Mouse (Mus musculus) kidney, adult 2 months (tissue): ENCODE data around the gene Zfp442. TPM values are rescaled to one million over a fixed set of nuclear protein-coding genes. Genes with fewer than 3 reads are reported as not detected.
"Not testable (repeated sequence)": the region's sequence is repeated elsewhere in the genome, so short reads cannot be mapped to it uniquely, and the experiment has no call there.

ENCODE experiments used
- DNase-seq: peaks from one replicate; pipeline ENCODE4 v3.0.0; 2021
- H3K27ac ChIP-seq: fragments of 200-500 bp; 2 replicates; pipeline ENCODE4 v1.5.1; 2012; ENCODE audit warnings: low read depth, low read length, control low read depth, inconsistent platforms; ENCODE audit not compliant: insufficient read depth
- H3K27me3 ChIP-seq: fragments of 200-500 bp; replicated peaks from 2 replicates; pipeline ENCODE4 v1.6.1; 2012; ENCODE audit warnings: mild to moderate bottlenecking, moderate library complexity, low read length, inconsistent platforms; ENCODE audit not compliant: control insufficient read depth, insufficient read depth
- H3K36me3 ChIP-seq: fragments of 200-500 bp; 2 replicates; pipeline ENCODE4 v1.6.1; 2012; ENCODE audit warnings: mild to moderate bottlenecking, moderate library complexity, low read length, inconsistent platforms; ENCODE audit not compliant: control insufficient read depth, insufficient read depth
- H3K4me1 ChIP-seq: fragments of 200-500 bp; 2 replicates; pipeline ENCODE4 v1.6.1; 2011; ENCODE audit warnings: low read length; ENCODE audit not compliant: control insufficient read depth, insufficient read depth
- H3K4me3 ChIP-seq: fragments of 200-500 bp; 2 replicates; pipeline ENCODE4 v1.5.1; 2011; ENCODE audit warnings: mild to moderate bottlenecking, low read depth, low read length, control low read depth; ENCODE audit not compliant: insufficient read depth
- CTCF ChIP-seq: fragments of 200-500 bp; conservative IDR thresholded peaks from 2 replicates; pipeline ENCODE4 v1.5.1; 2011; ENCODE audit warnings: low read depth, mild to moderate bottlenecking, control low read depth, low read length, moderate library complexity, mixed read lengths; ENCODE audit not compliant: insufficient read depth, insufficient read length
- POLR2A ChIP-seq: fragments of 200-500 bp; IDR thresholded peaks from one replicate; pipeline ENCODE4 v1.6.1; 2011; ENCODE audit warnings: low read depth, low read length, control low read depth
- WGBS: fragments of 180-500 bp; shearing (Covaris S2); methylation state at CpG from one replicate; pipeline ENCODE4 v1.1.7; 2018; 5-methylcytosine and 5-hydroxymethylcytosine counted together
- polyA plus RNA-seq: library from polyadenylated mRNA; depleted of rRNA; stranded (reverse); fragments of >200 nt; gene quantifications from 2 replicates; pipeline ENCODE4 v1.2.3, GENCODE M21; 2012; rRNA removed

Gene Zfp442
- polyA plus RNA-seq, 1 experiment, result 0.13 TPM

- no peak for TF ChIP-seq POLR2A
- no peak for TF ChIP-seq CTCF
- Histone ChIP-seq H3K27ac (peak overlapping the region; percentile 1; the same call in 1 of the 2 replicates), H3K27me3 (no peaks in the 10 kb centered on the region), H3K4me3 (peak overlapping the region; percentile 91), H3K36me3 (no peaks in the 10 kb centered on the region), H3K4me1 (no peaks in the 10 kb centered on the region; the same call in 1 of the 2 replicates)
- no peak for DNase-seq
- WGBS, result 3% methylated on average over 4 of the region's 4 CpGs
These were observed 88.4 kb downstream of the Zfp442 start for GRCm38 (mm10) chr2:150362878-150363229.

DNA sequence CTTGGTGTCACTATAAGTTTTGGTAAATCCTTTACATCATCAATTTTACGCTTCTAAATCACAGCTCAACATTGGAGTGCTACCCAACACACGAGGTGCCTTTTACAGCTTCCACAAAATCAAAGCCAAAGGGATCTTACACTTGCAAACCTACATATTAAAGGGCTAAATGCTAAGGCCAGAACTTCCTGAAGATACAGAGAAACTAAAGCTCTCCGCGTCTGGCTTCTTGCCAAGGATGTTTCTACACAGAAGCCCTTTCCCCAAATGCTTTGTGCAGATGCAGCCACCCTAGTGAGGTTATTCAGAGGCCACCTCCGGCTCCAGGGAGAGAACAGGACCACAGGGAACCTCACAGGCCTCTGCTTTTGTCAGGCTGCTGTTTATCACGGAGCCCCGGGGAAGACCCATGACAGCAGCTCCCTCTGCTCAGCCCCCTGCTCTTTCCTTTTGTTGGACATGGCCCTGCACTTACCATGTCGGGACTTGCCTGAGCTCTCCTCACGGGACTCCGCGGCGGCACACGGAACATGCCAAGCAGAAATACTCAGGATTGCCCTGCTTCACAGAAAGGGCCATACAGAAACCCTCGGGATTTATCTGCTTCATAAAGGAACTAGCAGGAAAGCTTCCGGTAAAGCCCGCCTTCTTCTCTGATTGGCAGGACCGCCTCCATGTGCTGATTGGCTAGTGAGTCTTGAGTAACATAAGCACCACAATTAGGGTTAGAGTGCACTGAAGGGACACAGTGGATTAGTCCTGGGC, 89.0 kb downstream of the Zfp442 start, which contains the start of gene 3300002I08Rik:
TSS of gene 3300002I08Rik (minus strand) at position 653 of the 765 bp plus-strand sequence.
- 4% methylated on average over 17 of the region's 17 CpGs for WGBS

More for the DNA sequence above, 89.0 kb downstream of the Zfp442 start, which contains the start of gene 3300002I08Rik:
- DNase-seq, result peak; percentile 97
- not testable (repeated sequence) for H3K36me3 ChIP-seq, H3K27me3 ChIP-seq, H3K4me1 ChIP-seq
- Histone ChIP-seq H3K27ac (peak within 1 kb of the TSS; percentile 21; the same call in 1 of the 2 replicates), H3K4me3 (peak within 1 kb of the TSS; percentile 91)

Other genes starting within 250 kb of the Zfp442 start
- gene Zfp937, start 233.4 kb downstream of the Zfp442 start, polyA plus RNA-seq, result 0.38 and 0.41 TPM in 2 replicates
- 0.16 TPM in 1 of 2 replicates, not detected in the other for gene Gm21994, start 195.9 kb downstream of the Zfp442 start, polyA plus RNA-seq
- not detected in 2 replicates for gene Gm14124, start 194.0 kb downstream of the Zfp442 start, polyA plus RNA-seq
- not detected in 2 replicates for gene Gm10130, start 127.8 kb downstream of the Zfp442 start, polyA plus RNA-seq
- gene 3300002I08Rik, start 88.7 kb downstream of the Zfp442 start, polyA plus RNA-seq, result 1.4 and 1.5 TPM in 2 replicates
- gene Zfp345, start 33.6 kb upstream of the Zfp442 start, polyA plus RNA-seq, result not detected in 2 replicates
- 0.22 and 1.3 TPM in 2 replicates for gene Cst7, start 118.9 kb upstream of the Zfp442 start, polyA plus RNA-seq
- gene Apmap, start 157.1 kb upstream of the Zfp442 start, polyA plus RNA-seq, result 172 and 181 TPM in 2 replicates
- 461 and 477 TPM in 2 replicates for gene Acss1, start 217.0 kb upstream of the Zfp442 start, polyA plus RNA-seq
- gene Vsx1, start 237.9 kb upstream of the Zfp442 start, polyA plus RNA-seq, result not detected in 2 replicates